Mouse (Mus musculus) G1E (cell line): ENCODE results near the gene Tmem132d.

Experiments
- CTCF ChIP-seq: IDR thresholded peaks from 2 replicates; pipeline ENCODE4 v1.5.1; 2012; ENCODE audit warnings: low read depth, low read length, inconsistent platforms, mixed read lengths
- GATA1 ChIP-seq: IDR thresholded peaks from 2 replicates; pipeline ENCODE4 v1.6.1; 2012; ENCODE audit warnings: borderline replicate concordance, low read length, inconsistent platforms, mixed read lengths
- GATA2 ChIP-seq: IDR thresholded peaks from 2 replicates; pipeline ENCODE4 v1.6.1; 2012; ENCODE audit warnings: low read depth, low read length, inconsistent platforms, borderline replicate concordance
- POLR2AphosphoS5 ChIP-seq: IDR thresholded peaks from 2 replicates; pipeline ENCODE4 v1.6.1; 2012; ENCODE audit warnings: low read depth, low read length, inconsistent platforms; ENCODE audit not compliant: insufficient replicate concordance
- TAL1 ChIP-seq: conservative IDR thresholded peaks from 2 replicates; pipeline ENCODE4 v1.6.1; 2012; ENCODE audit warnings: low read depth, low read length, inconsistent platforms, mixed read lengths

DNA sequence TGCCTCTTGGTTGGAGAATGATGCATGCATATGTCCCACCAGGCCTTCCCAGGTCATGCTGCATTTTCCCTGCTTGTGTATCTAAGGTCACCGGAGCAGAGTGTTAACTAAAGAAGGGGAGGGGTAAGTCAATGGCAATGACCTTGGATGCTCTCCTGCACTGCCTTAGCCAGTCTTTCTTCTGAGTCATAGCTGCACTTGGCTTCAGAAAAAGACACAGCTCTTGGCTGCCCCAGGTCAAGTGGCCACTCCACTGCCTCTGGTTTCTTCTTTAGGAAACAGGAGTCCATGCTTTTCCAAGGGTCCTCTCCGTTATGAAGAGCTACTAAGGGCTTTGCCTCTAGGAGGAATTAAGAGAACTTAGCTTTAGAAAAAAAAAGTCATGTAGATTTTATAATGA, 506.2 kb downstream of the Tmem132d start:
- TF ChIP-seq CTCF (no peak), TAL1 (no peak), GATA2 (no peak), GATA1 (no peak), POLR2AphosphoS5 (no peak)
